Comparison of ENCODE assay signal across 9 mouse cellular contexts in genomic region chr5:51567659-51568058, GRCm38 (mm10). TPM values are rescaled to one million over a fixed set of nuclear protein-coding genes. Genes with fewer than 3 reads are reported as not detected.
DNase-seq lines count a peak whose midpoint lies in the region; ATAC-seq and TF ChIP-seq lines count a peak whose summit lies in the region.
"Had no signal": no experiment of that assay in that cellular context is flagged by ENCODE, and none has a peak within 500 bp of the region (broad histone marks: within the 10 kb centered on the region; RNA-seq: fewer than 3 reads in every experiment).

Gene Ppargc1a (minus strand): TSS chr5:51567726.

- no peak for DNase-seq in frontal cortex, adult 2 months (ENCODE audit: extremely low spot score in 1 of 2, low spot score in 1 of 2)
- DNase-seq in frontal cortex, postnatal 10 days (ENCODE audit: low spot score in 2 of 2), result no peak
- DNase-seq in Patski (ENCODE audit: low read depth, low spot score), result no peak
- no peak for DNase-seq in gastrocnemius, postnatal 4 days (ENCODE audit: low spot score in 2 of 2)
- peak in 1 of 2 experiments; percentile 9 for DNase-seq in left cerebral cortex, postnatal 36 days (ENCODE audit: low spot score in 2 of 2)
- no peak for DNase-seq in c-Kit-positive CD71-positive TER-119-positive erythroid progenitor cells, embryonic 14.5 days (ENCODE audit: low spot score)
- DNase-seq in kidney, adult 9 months, result no peak

- POLR2A ChIA-PET in Patski (lab: Charles Lee), result interaction anchor here (0.6 kb wide), 1 partner anchor 8 kb away, joined by 3 read pairs; no protein-coding TSS in a partner anchor

- TF ChIP-seq CTCF in Patski (IDR thresholded peaks at IDR 0.05), result no peak

- CTCF ChIA-PET in Patski (lab: Charles Lee), result interaction anchor here (1.1 to 1.7 kb wide), 2 partner anchors 23 to 31 kb away, joined by 3 to 5 read pairs; no protein-coding TSS in a partner anchor

- no peak for ATAC-seq in Patski
- ATAC-seq in monocyte, adult 5-6 weeks (replicated peaks; ENCODE audit: insufficient number of reproducible peaks, low FRiP score, low TSS enrichment, poor library complexity, severe bottlenecking), result no peak

- in situ Hi-C loops in Patski (cut with MboI; ENCODE audit: low pct_unique_long_range_greater_than_20kb), result no loop called here

- no peaks in the 10 kb centered on the region for H3K27me3 ChIP-seq in Patski

- intact Hi-C loops in left cerebral cortex, postnatal 36 days (cut with DNase I), result no loop called here

RNA-seq across cellular contexts. Expression of gene Ppargc1a, which starts in this region (rescaled TPM):
- polyA plus RNA-seq in frontal cortex, adult 2 months (2012; rRNA removed), result 27.3 and 28.9 TPM in 2 replicates
- 97.9 TPM for polyA plus RNA-seq in Patski (2021)
- 10 to 100 TPM; 15.4 to 22.0 TPM for total RNA-seq in gastrocnemius, postnatal 4 days (2021)
- 10 to 100 TPM; 54.8 to 55.6 TPM for total RNA-seq in left cerebral cortex, postnatal 36 days (2021)
- total RNA-seq in monocyte, adult 5-6 weeks (2017), result 0.38 to 1.3 TPM (median 0.75 TPM) in 3 replicates
- polyA plus RNA-seq: G1E had no signal
